Mouse (Mus musculus) thymus, adult 2 months (tissue): ENCODE measurements around the gene Rpf1.

Source experiments
- CTCF ChIP-seq: fragments of 200-500 bp; IDR thresholded peaks from 2 replicates; pipeline ENCODE4 v1.5.1; 2012; ENCODE audit warnings: mild to moderate bottlenecking, control low read depth, low read length, moderate library complexity, borderline replicate concordance; ENCODE audit not compliant: control insufficient read depth, poor library complexity, insufficient read depth; ENCODE audit errors: extremely low read depth
- POLR2A ChIP-seq: fragments of 200-500 bp; IDR thresholded peaks from 2 replicates; pipeline ENCODE4 v1.6.1; 2012; ENCODE audit warnings: mild to moderate bottlenecking, low read length, control low read depth, moderate library complexity; ENCODE audit not compliant: control insufficient read depth, poor library complexity, insufficient read depth; ENCODE audit errors: extremely low read depth

DNA sequence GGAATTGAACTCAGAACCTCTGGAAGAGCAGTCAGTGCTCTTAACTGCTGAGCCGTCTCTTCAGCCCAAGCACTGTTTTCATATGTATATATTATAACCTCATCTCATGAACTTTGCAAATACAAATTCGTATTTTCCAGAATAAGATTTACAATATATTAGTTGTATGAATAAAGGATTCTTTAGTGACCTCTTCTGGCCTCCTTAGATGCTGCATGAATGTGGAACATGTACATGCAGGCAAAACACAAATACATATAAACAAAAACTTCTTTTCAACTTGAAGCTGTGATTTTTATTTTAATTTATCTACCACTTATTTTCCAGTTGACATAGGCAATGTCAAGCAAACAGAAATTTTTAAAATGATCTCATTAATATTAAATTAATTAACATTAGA is 39.2 kb downstream of the Rpf1 start:
- TF ChIP-seq CTCF (no peak), POLR2A (no peak)
